Mouse (Mus musculus): ENCODE measurements around the gene Elobl.

- TF ChIP-seq CTCF (conservative IDR thresholded peaks at IDR 0.05 in 1 of 2, IDR thresholded peaks at IDR 0.05 in 1 of 2; ENCODE audit: low read depth in 2 of 2, low read length in 2 of 2) = no peak
- no peak for TF ChIP-seq E2F4 (IDR thresholded peaks at IDR 0.05; ENCODE audit: insufficient replicate concordance, low read depth, low read length)
- no peak for TF ChIP-seq CHD1 (IDR thresholded peaks at IDR 0.05; ENCODE audit: low read depth, low read length)
- TF ChIP-seq RCOR1 (conservative IDR thresholded peaks at IDR 0.05; ENCODE audit: low read depth, low read length) = no peak
- no peak for TF ChIP-seq HCFC1 (IDR thresholded peaks at IDR 0.05; ENCODE audit: low read depth, low read length)
- no peak for TF ChIP-seq MYC (IDR thresholded peaks at IDR 0.05; ENCODE audit: low read depth, low read length)
- no peak for TF ChIP-seq NRF1 (IDR thresholded peaks at IDR 0.05; ENCODE audit: low read depth, low read length)
- no peak for TF ChIP-seq POLR2A (IDR thresholded peaks at IDR 0.05; ENCODE audit: low read depth, low read length)
- TF ChIP-seq MAX (IDR thresholded peaks at IDR 0.05; ENCODE audit: low read length) = no peak
- TF ChIP-seq ZKSCAN1 (IDR thresholded peaks at IDR 0.05; ENCODE audit: borderline replicate concordance, low read depth, low read length) = no peak
- TF ChIP-seq GABPA (IDR thresholded peaks at IDR 0.05; ENCODE audit: insufficient replicate concordance, low read depth, low read length) = no peak
Observed at GRCm38 (mm10) chr11:88966881-88967361, at the start of gene Elobl.

Measured in CH12.LX (cell line).